Mouse (Mus musculus) regulatory T cell (primary cell): ENCODE data around the gene Angptl4.
"Not testable (repeated sequence)": the region's sequence is repeated elsewhere in the genome, so short reads cannot be mapped to it uniquely, and the experiment has no call there.

Experiments
- in situ Hi-C: fragments of 300-600 bp; cut with MboI, MseI; formaldehyde crosslinking; loops from one replicate; pipeline ENCODE4 v1.15.1; 2025; ENCODE audit warnings: high pct_unique_total_duplicates

Angptl4 gene

GRCm38 (mm10) chr17:33781124-33781977, at the start of gene Angptl4:
Angptl4 (minus strand) TSS chr17:33781830.
- in situ Hi-C loops, result no loop called here

- in situ Hi-C loops, result no loop called here
Observed at GRCm38 (mm10) chr17:33829561-33829960, 47.9 kb upstream of the Angptl4 start.

DNA sequence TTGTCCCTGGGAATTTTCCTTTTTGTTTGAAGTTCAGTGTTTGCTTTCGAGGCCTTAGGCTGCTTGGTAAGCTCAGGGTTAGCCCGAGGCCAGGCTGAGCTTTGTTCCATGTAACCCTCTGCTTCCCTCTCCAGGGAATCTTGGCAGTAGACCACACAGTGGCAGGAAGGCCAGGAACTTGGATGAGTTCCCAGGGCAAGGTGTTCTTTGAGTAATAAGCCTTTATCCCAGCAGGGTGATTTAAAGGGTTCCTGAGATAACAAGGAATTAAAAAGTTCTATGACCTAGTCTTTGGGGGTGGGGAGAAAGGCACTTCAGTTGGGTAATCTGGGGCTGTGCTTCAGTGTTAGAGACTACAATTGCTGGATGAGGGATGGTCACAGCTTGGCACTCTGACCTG, 47.3 kb upstream of the Angptl4 start:
- in situ Hi-C loops, result no loop called here

GRCm38 (mm10) chr17:33826850-33827249, 45.2 kb upstream of the Angptl4 start:
- in situ Hi-C loops, result no loop called here

DNA sequence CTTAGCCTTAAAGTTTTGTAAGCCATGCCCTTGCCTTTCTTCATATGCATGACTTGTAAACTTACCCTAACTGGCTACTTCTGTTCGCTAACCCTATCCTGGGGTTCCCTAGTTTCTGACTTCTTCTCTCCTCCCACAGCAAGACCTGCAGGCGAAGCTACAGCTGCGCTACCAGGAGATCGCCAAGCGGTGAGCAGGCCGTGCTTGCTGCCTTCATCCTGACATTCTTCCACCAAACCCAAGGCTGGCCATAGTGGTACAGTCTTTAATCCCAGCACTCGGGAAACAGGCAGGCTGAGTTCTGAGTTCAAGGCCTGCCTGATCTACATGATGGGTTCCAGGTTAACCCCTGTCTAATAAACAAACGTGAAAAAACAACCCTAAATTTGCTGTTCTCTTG, 43.8 kb upstream of the Angptl4 start:
- in situ Hi-C loops, result no loop called here

DNA sequence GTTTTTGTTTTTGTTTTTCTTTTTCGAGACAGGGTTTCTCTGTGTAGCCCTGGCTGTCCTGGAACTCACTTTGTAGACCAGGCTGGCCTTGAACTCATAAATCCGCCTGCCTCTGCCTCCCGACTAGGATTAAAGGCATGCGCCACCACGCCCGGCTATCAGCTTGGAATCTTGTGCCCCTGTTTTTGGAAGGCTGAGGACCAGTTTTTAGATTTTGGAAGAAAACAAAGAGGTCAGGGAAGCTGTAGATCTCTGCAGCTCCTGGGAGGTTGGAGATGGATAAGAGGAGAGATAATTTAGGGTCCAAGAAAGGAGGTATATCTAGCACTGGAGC, 43.3 kb upstream of the Angptl4 start:
- in situ Hi-C loops, result not testable (repeated sequence)

DNA sequence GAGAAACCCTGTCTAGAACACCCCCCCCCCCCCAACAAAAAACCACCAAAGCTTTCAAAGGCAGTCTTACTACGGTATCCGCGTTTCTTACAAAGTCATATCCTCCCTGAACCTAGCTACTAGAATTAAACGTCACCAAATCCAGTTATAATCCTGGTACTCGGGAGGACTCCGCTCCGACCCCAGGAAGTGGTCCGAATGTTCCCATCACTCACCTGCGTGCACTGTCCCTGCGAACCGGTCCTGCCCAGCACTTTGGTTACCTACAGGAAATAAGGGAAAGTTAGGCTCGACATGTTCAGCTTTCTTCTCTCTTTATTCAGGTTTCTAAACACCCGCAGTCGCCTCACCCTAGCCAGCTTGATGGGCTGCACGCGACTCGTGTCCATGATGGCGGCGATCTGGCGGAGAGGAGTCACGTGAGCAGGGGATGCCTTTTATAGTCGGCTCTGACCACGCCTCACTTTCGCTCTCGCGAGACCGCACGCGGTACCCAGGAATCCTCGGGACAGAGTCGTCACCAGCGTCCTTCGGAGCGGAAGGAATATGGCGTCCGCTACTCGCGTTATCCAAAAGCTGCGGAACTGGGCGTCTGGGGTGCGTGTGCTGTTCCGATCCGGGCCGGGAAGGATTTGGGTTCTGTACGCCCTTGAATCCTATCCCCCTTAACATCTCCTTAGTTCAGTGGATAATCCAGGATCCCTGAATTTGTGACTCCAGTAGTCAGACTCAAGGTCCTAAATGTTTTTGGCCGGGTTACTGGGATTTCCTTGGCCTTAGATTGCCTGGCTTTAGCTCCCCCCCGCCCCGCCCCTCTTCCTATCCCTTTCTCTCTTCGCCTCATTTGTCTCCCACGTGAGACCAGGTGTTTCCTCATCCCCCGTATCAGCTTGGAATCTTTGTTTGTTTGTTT, 42.7 kb upstream of the Angptl4 start, which contains the start of the genes Rps28 and Ndufa7:
Gene Rps28, minus strand, starts transcription at position 479 of the 913 bp plus-strand sequence.
Gene Ndufa7, plus strand, starts transcription at position 489 of the 913 bp plus-strand sequence.
- in situ Hi-C loops, result no loop called here

DNA sequence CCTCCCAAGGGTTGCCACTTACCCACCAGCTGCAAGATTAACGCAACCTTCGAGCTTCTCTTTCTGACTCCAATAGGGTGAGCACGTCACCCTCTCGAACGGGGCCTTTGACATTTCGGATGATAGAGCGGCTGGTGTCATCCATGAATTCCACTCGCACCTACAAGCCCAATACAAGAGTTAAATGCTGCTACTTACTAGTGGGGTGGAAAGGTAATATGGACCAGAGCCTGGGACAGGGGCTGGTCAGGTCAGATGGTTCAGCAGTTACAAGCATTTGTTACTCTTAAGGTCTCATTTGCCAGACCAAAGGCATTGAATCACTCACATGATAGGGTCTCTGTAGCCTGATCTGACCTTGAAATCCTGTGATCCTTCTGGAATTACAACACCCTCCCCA, 41.5 kb upstream of the Angptl4 start:
- in situ Hi-C loops, result not testable (repeated sequence)

GRCm38 (mm10) chr17:33822436-33822959, 40.9 kb upstream of the Angptl4 start:
- in situ Hi-C loops, result no loop called here

DNA sequence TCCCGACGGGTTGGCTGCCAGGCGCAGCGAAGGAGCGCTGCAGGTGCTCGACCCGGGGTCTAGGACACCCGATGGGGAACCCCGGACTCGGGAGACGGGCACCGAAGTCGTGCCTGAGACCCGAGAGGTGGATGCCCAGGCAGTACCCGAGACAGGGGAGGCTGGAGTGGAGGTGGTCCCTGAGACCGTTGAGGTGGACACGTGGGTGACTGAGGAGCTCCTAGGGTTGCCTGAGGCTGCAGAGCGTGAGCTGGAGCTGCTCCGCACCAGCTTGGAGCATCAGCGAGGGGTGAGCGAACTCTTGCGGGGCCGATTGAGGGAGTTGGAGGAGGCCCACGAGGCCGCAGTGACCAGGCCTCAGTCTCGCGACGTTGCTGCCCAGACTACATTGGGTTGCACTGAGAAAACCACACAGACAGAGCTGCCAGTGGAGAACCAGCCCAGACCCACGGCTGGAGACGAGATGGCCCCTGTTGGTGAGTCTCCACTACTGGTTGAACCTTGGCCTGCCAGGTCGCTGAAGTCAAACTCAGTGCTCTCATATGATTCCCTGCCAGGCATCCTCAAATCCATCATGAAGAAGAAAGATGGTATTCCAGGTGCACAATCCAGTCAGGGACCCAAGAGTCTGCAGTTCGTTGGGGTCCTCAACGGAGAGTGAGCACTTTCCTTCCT, 36.5 kb upstream of the Angptl4 start:
- in situ Hi-C loops, result no loop called here

DNA sequence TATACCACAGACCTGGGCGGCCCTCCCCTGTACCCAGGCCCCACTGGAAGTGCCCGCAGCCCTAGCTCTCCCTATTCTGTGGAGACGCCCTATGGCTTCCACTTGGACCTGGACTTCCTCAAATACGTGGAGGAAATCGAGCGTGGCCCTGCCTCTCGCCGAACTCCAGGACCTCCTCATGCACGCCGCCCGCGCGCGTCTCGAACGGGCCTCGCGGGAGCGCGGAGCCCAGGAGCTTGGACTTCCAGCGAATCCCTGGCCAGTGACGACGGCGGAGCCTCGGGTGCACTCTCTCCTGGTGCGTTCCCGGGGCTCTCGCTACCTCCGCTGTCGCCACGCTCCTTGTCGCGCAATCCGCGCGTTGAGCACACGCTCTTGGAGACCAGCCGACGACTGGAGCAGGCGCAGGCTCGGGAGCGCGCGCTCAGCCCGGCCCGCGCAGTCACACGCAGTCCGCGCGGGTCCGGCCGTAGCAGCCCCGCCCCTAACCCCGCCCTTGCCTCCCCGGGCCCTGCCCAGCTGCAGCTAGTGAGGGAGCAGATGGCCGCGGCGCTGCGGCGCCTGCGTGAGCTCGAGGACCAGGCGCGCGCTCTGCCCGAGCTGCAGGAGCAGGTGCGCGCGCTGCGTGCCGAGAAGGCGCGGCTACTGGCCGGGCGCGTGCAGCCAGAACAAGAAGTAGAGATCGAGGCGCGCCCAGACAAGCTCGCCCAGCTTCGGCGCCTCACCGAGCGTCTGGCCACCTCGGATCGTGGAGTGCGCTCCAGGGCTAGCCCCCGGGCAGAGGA, 35.7 kb upstream of the Angptl4 start:
- in situ Hi-C loops, result no loop called here

GRCm38 (mm10) chr17:33816612-33817011, 35.0 kb upstream of the Angptl4 start:
- in situ Hi-C loops, result no loop called here

GRCm38 (mm10) chr17:33815399-33815798, 33.8 kb upstream of the Angptl4 start:
- in situ Hi-C loops, result no loop called here

GRCm38 (mm10) chr17:33812990-33813389, 31.4 kb upstream of the Angptl4 start:
- in situ Hi-C loops, result no loop called here

DNA sequence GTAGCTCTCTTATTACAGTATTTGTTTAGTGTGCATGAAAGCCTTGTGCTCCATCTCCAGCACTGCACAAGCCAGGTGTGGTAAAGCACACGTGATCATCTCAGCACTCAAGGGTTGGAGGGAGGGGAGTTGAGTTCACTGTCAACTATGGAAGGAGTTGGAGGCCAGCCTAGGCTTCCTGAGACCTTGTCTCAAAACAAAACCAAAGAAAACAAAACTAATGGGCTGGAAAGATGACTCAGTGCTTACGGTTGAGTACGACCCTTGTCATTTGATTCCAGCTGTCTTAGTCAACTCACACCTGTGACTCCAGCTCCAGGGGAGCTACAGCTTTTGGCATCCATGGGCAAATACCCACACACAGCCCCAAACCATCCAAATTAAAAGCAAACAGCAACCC, 30.8 kb upstream of the Angptl4 start:
- in situ Hi-C loops, result no loop called here

DNA sequence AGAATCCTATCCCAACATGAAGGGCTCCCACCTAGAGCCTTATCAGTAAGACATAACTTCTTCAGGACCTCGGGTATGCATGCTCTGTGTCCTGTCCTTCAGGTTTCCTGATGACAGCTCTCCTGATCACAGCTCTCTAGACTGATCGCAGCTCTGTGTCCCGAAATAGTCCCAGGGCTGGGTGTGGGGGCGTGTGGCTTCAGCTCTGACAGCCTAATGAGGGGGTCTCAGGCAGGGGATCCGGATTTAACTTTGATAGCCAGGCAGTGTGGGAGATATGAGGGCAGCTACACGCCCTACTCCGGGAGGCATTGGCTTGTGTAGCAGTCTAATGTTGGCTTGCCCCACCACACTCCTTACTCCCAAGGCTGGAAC, 29.5 kb upstream of the Angptl4 start:
- in situ Hi-C loops, result no loop called here

GRCm38 (mm10) chr17:33810334-33811141, 28.9 kb upstream of the Angptl4 start, which contains the start of gene Kank3:
Kank3 (plus strand) TSS chr17:33810519.
- in situ Hi-C loops, result no loop called here

- in situ Hi-C loops, result no loop called here
Observed at GRCm38 (mm10) chr17:33808192-33808591, 26.6 kb upstream of the Angptl4 start.

GRCm38 (mm10) chr17:33807181-33807888, 25.7 kb upstream of the Angptl4 start:
- in situ Hi-C loops, result no loop called here
